Mouse (Mus musculus) G1E (cell line): Measurements from ENCODE around the gene Polr3b. TPM values are rescaled to one million over a fixed set of nuclear protein-coding genes. Genes with fewer than 3 reads are reported as not detected.

Source experiments
- ATAC-seq: 2 replicates; pipeline ENCODE4 v1.8.0; 2016; ENCODE audit warnings: mild to moderate bottlenecking; ENCODE audit not compliant: insufficient number of reproducible peaks, poor library complexity, low FRiP score, severe bottlenecking; ENCODE audit errors: extremely low read depth
- DNase-seq: peaks from one replicate; pipeline ENCODE4 v3.0.0; 2012; ENCODE audit warnings: low spot score
- H3K27me3 ChIP-seq: 2 replicates; pipeline ENCODE4 v1.6.1; 2012; ENCODE audit warnings: mild to moderate bottlenecking, low read length, inconsistent platforms; ENCODE audit not compliant: insufficient read depth
- H3K36me3 ChIP-seq: replicated peaks from 2 replicates; pipeline ENCODE3; 2012; ENCODE audit warnings: mild to moderate bottlenecking, inconsistent platforms
- H3K4me1 ChIP-seq: 2 replicates; pipeline ENCODE4 v1.6.1; 2012; ENCODE audit warnings: low read depth, low read length, inconsistent platforms, mixed read lengths; ENCODE audit not compliant: insufficient read depth
- H3K4me3 ChIP-seq: 2 replicates; pipeline ENCODE4 v1.5.1; 2012; ENCODE audit warnings: low read depth, mild to moderate bottlenecking, inconsistent platforms, low read length, moderate library complexity, mixed read lengths
- H3K9me3 ChIP-seq: replicated peaks from 2 replicates; pipeline ENCODE4 v1.6.1; 2012; ENCODE audit warnings: inconsistent platforms
- CTCF ChIP-seq: IDR thresholded peaks from 2 replicates; pipeline ENCODE4 v1.5.1; 2012; ENCODE audit warnings: low read depth, low read length, inconsistent platforms, mixed read lengths
- GATA1 ChIP-seq: IDR thresholded peaks from 2 replicates; pipeline ENCODE4 v1.6.1; 2012; ENCODE audit warnings: borderline replicate concordance, low read length, inconsistent platforms, mixed read lengths
- GATA2 ChIP-seq: IDR thresholded peaks from 2 replicates; pipeline ENCODE4 v1.6.1; 2012; ENCODE audit warnings: low read depth, low read length, inconsistent platforms, borderline replicate concordance
- POLR2AphosphoS5 ChIP-seq: IDR thresholded peaks from 2 replicates; pipeline ENCODE4 v1.6.1; 2012; ENCODE audit warnings: low read depth, low read length, inconsistent platforms; ENCODE audit not compliant: insufficient replicate concordance
- TAL1 ChIP-seq: conservative IDR thresholded peaks from 2 replicates; pipeline ENCODE4 v1.6.1; 2012; ENCODE audit warnings: low read depth, low read length, inconsistent platforms, mixed read lengths
- polyA plus RNA-seq: library from polyadenylated mRNA; stranded (reverse); fragments of >175 nt; gene quantifications from 2 replicates; pipeline ENCODE4 v1.2.3, GENCODE M21; 2012
- total RNA-seq, 2 experiments: library from RNA; stranded (forward) in 1 of 2; stranded (reverse) in 1 of 2; fragments of 200-1000 nt in 1 of 2; fragments of >200 nt in 1 of 2; fragmentation: Nextera tagmentation in 1 of 2; gene quantifications; 2 replicates each; pipeline ENCODE4 v1.2.3; 2014 to 2017

The Polr3b gene
- total and polyA plus RNA-seq, 3 experiments: 5.6 to 27.2 (median 21.9) TPM

DNA sequence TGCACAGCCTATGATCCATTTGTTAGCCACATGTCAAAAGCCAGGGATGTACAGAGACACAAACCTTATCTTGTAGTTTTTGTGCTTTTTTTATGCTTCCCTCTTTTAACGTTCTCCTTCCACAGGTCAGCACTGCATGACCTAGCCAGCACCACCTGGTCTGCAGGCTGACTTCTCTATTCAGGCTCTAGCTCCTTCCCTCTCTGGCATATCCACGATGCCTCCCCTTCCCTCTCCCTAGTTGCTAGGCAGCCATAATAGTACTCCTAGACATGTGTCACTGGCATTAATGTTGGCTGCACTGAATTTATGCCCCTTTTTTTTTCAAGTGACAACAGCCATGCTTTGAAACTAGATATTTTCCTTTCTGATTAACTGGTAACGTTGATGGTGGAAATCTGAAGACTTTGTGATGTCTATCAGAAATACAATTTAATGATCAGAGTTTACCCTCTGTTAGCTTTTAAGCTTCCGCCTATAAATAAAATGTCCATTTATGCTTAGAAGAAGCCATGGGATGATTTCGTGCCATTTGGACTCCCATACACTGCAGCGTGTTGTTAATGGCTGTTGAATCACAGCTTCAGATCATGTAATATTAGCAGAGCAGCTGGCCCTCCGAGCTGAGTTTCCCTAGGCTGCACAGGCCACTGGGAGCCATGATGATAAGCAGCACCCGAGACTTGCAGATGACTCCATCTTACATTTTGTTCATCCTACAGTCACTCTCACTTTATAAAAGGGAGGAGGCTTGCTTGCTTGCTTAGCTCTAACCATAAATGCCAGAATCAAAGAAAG is 71.9 kb downstream of the Polr3b start:
- H3K4me1 ChIP-seq: peaks cover 4% of the 10 kb centered on the region; the same call in 1 of the 2 replicates
- no peak for DNase-seq
- peaks cover 10% of the 10 kb centered on the region for H3K9me3 ChIP-seq
- no peaks in the 10 kb centered on the region for H3K27me3 ChIP-seq
- peaks cover 71% of the 10 kb centered on the region for H3K36me3 ChIP-seq
- H3K4me3 ChIP-seq: no peak overlapping the region
- no peak for ATAC-seq
- TF ChIP-seq CTCF (no peak), GATA1 (no peak), GATA2 (no peak), TAL1 (no peak), POLR2AphosphoS5 (no peak)

DNA sequence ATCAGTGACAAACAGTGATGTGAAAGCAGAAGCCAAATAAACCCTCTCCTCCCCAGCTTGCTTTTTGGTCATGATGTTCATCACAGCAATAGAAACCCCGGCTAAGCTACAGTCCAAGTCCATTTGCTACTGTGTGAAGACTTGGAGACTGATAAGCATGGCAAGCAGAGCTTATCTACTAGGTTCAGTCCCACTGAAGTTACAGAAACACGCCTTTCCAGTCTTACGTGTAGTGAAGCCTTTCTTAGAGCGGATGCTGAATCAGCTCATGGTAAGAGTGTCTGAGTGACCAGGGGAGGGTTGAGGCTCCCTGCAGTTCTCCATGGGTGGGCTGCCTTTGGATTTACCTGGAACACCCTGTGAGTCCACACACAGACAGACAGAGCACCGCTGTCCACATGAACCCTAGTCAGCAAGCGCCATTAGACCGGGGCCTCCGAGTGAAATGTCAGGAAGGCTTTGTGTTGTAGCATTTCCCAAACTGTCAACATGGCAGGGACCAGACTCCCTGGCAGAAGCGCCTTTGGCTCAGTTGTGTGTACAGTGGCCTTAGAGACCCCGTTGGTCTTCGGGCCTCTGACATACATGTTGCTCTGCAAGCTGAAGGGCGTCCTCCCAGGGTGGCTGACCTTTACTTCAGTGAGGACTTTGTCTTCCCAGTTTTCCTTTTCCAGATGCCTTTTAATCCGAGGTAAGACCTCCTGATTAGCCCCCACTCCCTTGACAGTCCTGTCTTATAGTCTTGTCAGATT is 78.3 kb downstream of the Polr3b start:
- peak; percentile 15 for DNase-seq
- peak; percentile 76 for TF ChIP-seq TAL1
- no peak for TF ChIP-seq POLR2AphosphoS5
- Histone ChIP-seq H3K4me1 (peaks cover 39% of the 10 kb centered on the region), H3K27me3 (no peaks in the 10 kb centered on the region), H3K9me3 (peaks cover 20% of the 10 kb centered on the region), H3K36me3 (peaks cover 86% of the 10 kb centered on the region), H3K4me3 (peak overlapping the region; percentile 49; the same call in 1 of the 2 replicates)
- ATAC-seq: peak; percentile 72

DNA sequence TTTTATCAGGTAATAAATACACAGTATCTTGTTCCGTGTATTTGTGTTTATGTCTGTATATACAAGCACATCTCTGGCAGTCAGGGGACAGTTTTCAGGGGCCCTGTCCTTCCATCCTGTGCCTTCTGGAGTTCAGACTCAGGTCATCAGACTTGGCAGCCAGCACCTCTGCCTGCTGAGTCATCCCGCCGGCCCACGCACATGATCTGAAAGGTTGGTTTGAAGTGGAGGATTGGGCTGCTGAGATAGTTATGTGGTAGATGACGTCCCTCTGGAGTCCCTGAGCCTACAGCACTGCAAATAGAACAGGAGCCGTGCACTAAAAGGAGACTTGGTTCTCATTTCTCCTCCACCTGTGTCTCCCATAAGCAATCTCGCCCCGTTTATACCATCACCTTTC is 79.0 kb downstream of the Polr3b start:
- DNase-seq: peak; percentile 71
- TF ChIP-seq CTCF: no peak
- no peak for TF ChIP-seq GATA1
- TF ChIP-seq TAL1: 0 out of 2 replicates have a peak, but pooled peaks have one; percentile 10
- no peak for TF ChIP-seq GATA2
- peaks cover 42% of the 10 kb centered on the region for H3K4me1 ChIP-seq
- H3K4me3 ChIP-seq: peak overlapping the region; percentile 13; the same call in 1 of the 2 replicates
- H3K9me3 ChIP-seq: peaks cover 20% of the 10 kb centered on the region
- H3K36me3 ChIP-seq: peaks cover 90% of the 10 kb centered on the region
- no peaks in the 10 kb centered on the region for H3K27me3 ChIP-seq
- peak; percentile 94 for ATAC-seq

DNA sequence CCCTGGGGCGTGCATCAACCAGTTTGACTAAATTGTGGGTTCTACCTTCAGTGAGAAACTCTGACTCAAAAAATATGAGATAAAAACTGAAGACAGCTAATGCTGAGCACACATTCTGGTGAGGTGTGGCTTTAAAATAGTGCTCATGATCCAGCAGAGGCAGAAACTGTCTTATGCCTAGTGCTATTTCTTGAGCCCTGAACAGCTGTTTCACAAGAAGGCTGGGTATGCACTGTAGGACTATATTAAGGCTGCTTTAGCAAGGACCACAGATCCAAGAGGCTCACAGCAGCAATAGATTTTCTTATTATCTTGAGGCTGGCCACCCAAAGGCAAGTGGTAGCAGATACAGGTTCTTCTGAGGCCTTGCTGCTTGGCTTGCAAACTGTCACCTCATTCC is 80.0 kb downstream of the Polr3b start:
- Histone ChIP-seq H3K27me3 (no peaks in the 10 kb centered on the region), H3K4me1 (peaks cover 48% of the 10 kb centered on the region), H3K36me3 (peaks cover 84% of the 10 kb centered on the region), H3K4me3 (no peak overlapping the region), H3K9me3 (peaks cover 20% of the 10 kb centered on the region)
- no peak for TF ChIP-seq TAL1
- TF ChIP-seq CTCF: no peak
- TF ChIP-seq POLR2AphosphoS5: no peak
- no peak for TF ChIP-seq GATA1
- no peak for TF ChIP-seq GATA2
- no peak for DNase-seq
- no peak for ATAC-seq

DNA sequence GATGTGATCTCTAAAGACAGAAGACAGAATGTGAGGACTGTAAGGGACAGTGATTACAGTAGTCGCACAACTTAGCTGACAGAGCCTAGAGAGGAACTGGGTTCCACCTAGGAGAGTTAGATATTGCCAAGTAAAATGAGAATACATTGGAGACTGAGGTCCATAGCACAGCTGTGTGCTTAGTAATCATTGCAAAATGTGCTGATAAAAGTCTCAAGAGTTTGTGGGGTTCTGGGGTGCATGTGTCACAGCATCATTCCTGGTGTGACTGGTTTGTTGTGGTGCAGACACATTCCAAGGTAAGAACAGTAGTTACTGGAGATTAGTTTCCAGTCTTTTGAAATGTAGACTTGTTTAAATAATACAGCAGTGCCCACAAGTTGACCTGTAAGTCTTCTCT is 82.5 kb downstream of the Polr3b start:
- DNase-seq (no peak), ATAC-seq (no peak)
- H3K4me3 ChIP-seq: no peak overlapping the region
- H3K9me3 ChIP-seq: peaks cover 5% of the 10 kb centered on the region
- TF ChIP-seq GATA2 (no peak), GATA1 (no peak), POLR2AphosphoS5 (no peak), TAL1 (no peak), CTCF (no peak)
- peaks cover 74% of the 10 kb centered on the region for H3K36me3 ChIP-seq
- H3K27me3 ChIP-seq: no peaks in the 10 kb centered on the region
- H3K4me1 ChIP-seq: peaks cover 51% of the 10 kb centered on the region

DNA sequence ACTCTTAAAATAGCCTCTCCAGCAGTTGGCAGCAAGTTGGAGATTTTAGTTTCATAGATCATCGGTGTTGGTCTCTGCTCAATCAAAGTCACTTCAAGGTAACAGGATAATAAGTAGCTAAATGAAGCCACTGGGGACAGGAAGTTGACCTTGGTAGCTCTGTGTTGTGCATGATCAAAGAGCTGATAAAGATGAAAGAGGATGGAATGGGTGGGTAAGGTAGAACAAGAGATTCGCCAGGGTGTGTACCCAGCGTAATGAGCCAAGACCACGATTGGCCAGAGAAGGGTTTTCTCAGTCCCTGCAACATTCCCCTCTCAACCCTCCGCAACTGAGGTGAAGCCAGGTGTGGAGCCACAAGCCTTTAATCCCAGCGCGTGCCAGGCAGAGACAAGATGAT is 83.1 kb downstream of the Polr3b start:
- no peak for TF ChIP-seq POLR2AphosphoS5
- TF ChIP-seq CTCF: no peak
- no peak for TF ChIP-seq TAL1
- TF ChIP-seq GATA2: no peak
- no peak for TF ChIP-seq GATA1
- Histone ChIP-seq H3K4me1 (peaks cover 45% of the 10 kb centered on the region), H3K4me3 (no peak overlapping the region), H3K9me3 (no peaks in the 10 kb centered on the region), H3K36me3 (peaks cover 72% of the 10 kb centered on the region), H3K27me3 (no peaks in the 10 kb centered on the region)
- ATAC-seq (no peak), DNase-seq (no peak)
